Mouse (Mus musculus): ENCODE data around the gene Acod1. TPM values are rescaled to one million over a fixed set of nuclear protein-coding genes. Genes with fewer than 3 reads are reported as not detected.

The Acod1 gene
- polyA plus RNA-seq, 1 experiment from 2014 or later: not detected

GRCm38 (mm10) chr14:103098213-103098586, 51.4 kb downstream of the Acod1 start:
- ATAC-seq: no peak
- no peak for TF ChIP-seq CTCF (IDR thresholded peaks at IDR 0.05; ENCODE audit: low read depth)
- H3K4me2 ChIP-seq (replicated peaks; ENCODE audit: low read depth): peak overlapping the region; percentile 69
- H3K4me1 ChIP-seq (replicated peaks; ENCODE audit: control insufficient read depth, insufficient read depth, low read length): peaks cover 8% of the 10 kb centered on the region; the same call in 1 of the 2 replicates
- WGBS: 2% methylated on average over 2 of the region's 2 CpGs
- no peaks in the 10 kb centered on the region for H3K9me3 ChIP-seq (ENCODE audit: control insufficient read depth)
- peak overlapping the region; percentile 74 for H3K4me3 ChIP-seq (ENCODE audit: low read depth, low read length)
- H3K27ac ChIP-seq (ENCODE audit: low read depth, low read length): peak overlapping the region; percentile 100
- H3K36me3 ChIP-seq (ENCODE audit: control insufficient read depth, insufficient read depth): peaks cover 4% of the 10 kb centered on the region; the same call in 1 of the 2 replicates
- H3K27me3 ChIP-seq (replicated peaks; ENCODE audit: control insufficient read depth, insufficient read depth, low read length): no peaks in the 10 kb centered on the region
- peak overlapping the region; percentile 97 for H3K9ac ChIP-seq (ENCODE audit: low read depth, low read length)

DNA sequence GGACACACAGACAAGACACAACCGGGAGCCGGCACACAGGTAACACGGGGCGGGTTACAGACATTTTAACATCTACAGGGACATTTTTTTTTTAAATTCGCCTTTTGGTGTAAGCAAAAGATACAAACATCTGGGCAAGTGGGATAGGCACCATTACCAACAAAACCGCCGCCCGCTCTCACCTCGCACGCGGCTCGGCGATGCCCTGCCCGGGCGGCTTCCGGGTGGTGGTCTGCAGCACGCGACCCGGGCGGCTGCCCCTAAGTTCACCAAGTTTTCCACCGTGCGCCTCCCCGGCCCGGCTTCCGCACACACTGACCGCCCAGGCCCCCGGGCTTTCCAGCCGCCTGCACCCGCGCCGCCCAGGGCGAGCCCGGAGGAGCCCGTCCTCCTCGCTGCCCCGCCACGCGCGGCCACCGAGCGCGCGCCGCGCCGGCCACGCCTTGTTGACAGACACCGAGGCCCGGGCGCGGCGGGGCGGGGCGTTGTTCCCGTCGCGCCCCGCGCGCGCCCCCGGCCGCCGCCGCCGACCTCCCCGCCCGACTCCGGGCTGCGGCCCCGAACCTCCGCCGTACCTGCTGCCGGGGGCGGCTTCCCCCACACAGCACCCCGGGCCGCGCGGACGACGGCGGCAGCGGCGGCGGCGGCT, 51.9 kb downstream of the Acod1 start:
- Histone ChIP-seq H3K4me1 (replicated peaks; ENCODE audit: control insufficient read depth, insufficient read depth, low read length) (0 out of 2 replicates have a peak, but pooled peaks cover 8% of the 10 kb centered on the region), H3K9me3 (ENCODE audit: control insufficient read depth) (no peaks in the 10 kb centered on the region), H3K36me3 (ENCODE audit: control insufficient read depth, insufficient read depth) (peaks cover 4% of the 10 kb centered on the region; the same call in 1 of the 2 replicates), H3K4me2 (replicated peaks; ENCODE audit: low read depth) (peak overlapping the region; percentile 69), H3K9ac (ENCODE audit: low read depth, low read length) (peak overlapping the region; percentile 97), H3K27me3 (replicated peaks; ENCODE audit: control insufficient read depth, insufficient read depth, low read length) (no peaks in the 10 kb centered on the region), H3K4me3 (ENCODE audit: low read depth, low read length) (peak overlapping the region; percentile 74), H3K27ac (ENCODE audit: low read depth, low read length) (peak overlapping the region; percentile 100)
- under 1% methylated on average over 68 of the region's 86 CpGs for WGBS
- peak; percentile 75 for ATAC-seq
- no peak for TF ChIP-seq CTCF (IDR thresholded peaks at IDR 0.05; ENCODE audit: low read depth)

DNA sequence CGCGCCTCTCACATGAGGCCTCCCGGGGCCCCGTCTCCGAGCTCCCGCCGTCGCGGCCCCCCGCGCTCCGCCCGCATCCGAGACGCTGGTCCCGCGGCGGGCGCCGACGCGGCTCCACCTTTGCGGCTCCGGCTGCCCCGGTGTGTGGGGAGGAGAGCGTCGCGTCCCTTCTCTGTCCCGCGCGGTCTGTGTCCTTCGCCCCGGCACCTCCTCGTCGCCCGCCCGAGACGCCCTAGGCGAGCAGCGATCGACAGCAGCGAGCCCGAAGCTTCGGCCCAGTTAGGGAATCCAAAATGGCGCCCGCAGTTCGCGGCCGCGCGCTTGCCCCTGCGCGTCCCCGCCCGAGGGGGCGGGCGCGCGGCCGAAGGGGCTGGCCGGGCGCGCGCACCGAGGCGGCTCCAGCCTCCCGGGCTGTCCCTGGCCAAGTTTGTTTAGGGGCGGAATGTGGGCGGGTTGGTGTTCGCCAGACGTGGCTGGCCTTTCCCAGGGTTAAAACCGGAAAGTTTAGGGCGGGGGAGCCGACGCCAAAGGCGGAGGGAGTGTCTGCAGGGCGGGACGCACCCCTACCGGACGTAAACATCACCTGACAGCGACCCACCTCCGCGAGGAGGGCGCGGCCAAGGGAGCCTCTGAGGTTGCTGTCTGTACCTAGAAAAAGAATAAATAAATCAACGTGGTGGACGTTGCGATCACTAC, 52.6 kb downstream of the Acod1 start, which contains the start of gene Fbxl3:
Gene Fbxl3 (minus strand): TSS at position 329 of the 696 bp plus-strand sequence.
- peak; percentile 12 for TF ChIP-seq CTCF (IDR thresholded peaks at IDR 0.05; ENCODE audit: low read depth)
- WGBS: under 1% methylated on average over 88 of the region's 88 CpGs
- H3K36me3 ChIP-seq (ENCODE audit: control insufficient read depth, insufficient read depth): peaks cover 4% of the 10 kb centered on the region; the same call in 1 of the 2 replicates
- H3K4me2 ChIP-seq (replicated peaks; ENCODE audit: low read depth): peak within 1 kb of the TSS; percentile 69
- no peaks in the 10 kb centered on the region for H3K9me3 ChIP-seq (ENCODE audit: control insufficient read depth)
- peak within 1 kb of the TSS; percentile 100 for H3K27ac ChIP-seq (ENCODE audit: low read depth, low read length)
- H3K4me1 ChIP-seq (replicated peaks; ENCODE audit: control insufficient read depth, insufficient read depth, low read length): 0 out of 2 replicates have a peak, but pooled peaks cover 8% of the 10 kb centered on the region
- peak within 1 kb of the TSS; percentile 97 for H3K9ac ChIP-seq (ENCODE audit: low read depth, low read length)
- H3K27me3 ChIP-seq (replicated peaks; ENCODE audit: control insufficient read depth, insufficient read depth, low read length): no peaks in the 10 kb centered on the region
- ATAC-seq: peak; percentile 92
- H3K4me3 ChIP-seq (ENCODE audit: low read depth, low read length): peak within 1 kb of the TSS; percentile 74

DNA sequence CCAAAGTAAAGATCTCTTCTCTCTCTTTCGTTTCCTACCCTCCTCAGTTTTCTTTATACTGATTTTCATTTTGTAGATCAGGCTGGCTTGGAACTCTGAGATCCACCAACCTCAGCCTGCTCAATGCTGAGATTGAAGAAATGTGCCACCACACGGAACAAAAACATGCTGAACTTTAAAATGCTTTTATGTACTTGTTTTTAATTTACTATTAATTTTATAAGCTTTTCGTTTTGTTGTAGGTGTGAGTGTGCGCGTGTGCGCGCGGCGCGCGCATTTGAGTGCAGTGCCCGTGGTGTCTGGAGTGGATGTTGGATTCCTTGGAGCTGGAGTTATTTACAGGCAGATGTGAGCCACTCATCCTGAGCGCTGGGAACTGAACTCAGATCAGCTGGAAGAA, 53.5 kb downstream of the Acod1 start:
- H3K27ac ChIP-seq (ENCODE audit: low read depth, low read length): peak overlapping the region; percentile 100; the same call in 1 of the 2 replicates
- 0 out of 2 replicates have a peak, but pooled peaks cover 8% of the 10 kb centered on the region for H3K4me1 ChIP-seq (replicated peaks; ENCODE audit: control insufficient read depth, insufficient read depth, low read length)
- 75% methylated on average over 13 of the region's 13 CpGs for WGBS
- H3K9ac ChIP-seq (ENCODE audit: low read depth, low read length): no peak overlapping the region
- H3K4me3 ChIP-seq (ENCODE audit: low read depth, low read length): no peak overlapping the region
- peak overlapping the region; percentile 69; the same call in 1 of the 2 replicates for H3K4me2 ChIP-seq (replicated peaks; ENCODE audit: low read depth)
- no peak for TF ChIP-seq CTCF (IDR thresholded peaks at IDR 0.05; ENCODE audit: low read depth)
- no peaks in the 10 kb centered on the region for H3K9me3 ChIP-seq (ENCODE audit: control insufficient read depth)
- ATAC-seq: no peak
- no peaks in the 10 kb centered on the region for H3K27me3 ChIP-seq (replicated peaks; ENCODE audit: control insufficient read depth, insufficient read depth, low read length)
- peaks cover 4% of the 10 kb centered on the region; the same call in 1 of the 2 replicates for H3K36me3 ChIP-seq (ENCODE audit: control insufficient read depth, insufficient read depth)

- H3K27ac ChIP-seq (ENCODE audit: low read depth, low read length): peak overlapping the region; percentile 28; the same call in 1 of the 2 replicates
- 0 out of 2 replicates have a peak, but pooled peaks cover 8% of the 10 kb centered on the region for H3K4me1 ChIP-seq (replicated peaks; ENCODE audit: control insufficient read depth, insufficient read depth, low read length)
- H3K9me3 ChIP-seq (ENCODE audit: control insufficient read depth): no peaks in the 10 kb centered on the region
- peaks cover 2% of the 10 kb centered on the region; the same call in 1 of the 2 replicates for H3K36me3 ChIP-seq (ENCODE audit: control insufficient read depth, insufficient read depth)
- no peak for ATAC-seq
- H3K4me3 ChIP-seq (ENCODE audit: low read depth, low read length): no peak overlapping the region
- 63% methylated on average over 3 of the region's 3 CpGs for WGBS
- no peak overlapping the region for H3K4me2 ChIP-seq (replicated peaks; ENCODE audit: low read depth)
- no peaks in the 10 kb centered on the region for H3K27me3 ChIP-seq (replicated peaks; ENCODE audit: control insufficient read depth, insufficient read depth, low read length)
- TF ChIP-seq CTCF (IDR thresholded peaks at IDR 0.05; ENCODE audit: low read depth): no peak
- no peak overlapping the region for H3K9ac ChIP-seq (ENCODE audit: low read depth, low read length)
These were observed 54.4 kb downstream of the Acod1 start for GRCm38 (mm10) chr14:103101171-103101570.

DNA sequence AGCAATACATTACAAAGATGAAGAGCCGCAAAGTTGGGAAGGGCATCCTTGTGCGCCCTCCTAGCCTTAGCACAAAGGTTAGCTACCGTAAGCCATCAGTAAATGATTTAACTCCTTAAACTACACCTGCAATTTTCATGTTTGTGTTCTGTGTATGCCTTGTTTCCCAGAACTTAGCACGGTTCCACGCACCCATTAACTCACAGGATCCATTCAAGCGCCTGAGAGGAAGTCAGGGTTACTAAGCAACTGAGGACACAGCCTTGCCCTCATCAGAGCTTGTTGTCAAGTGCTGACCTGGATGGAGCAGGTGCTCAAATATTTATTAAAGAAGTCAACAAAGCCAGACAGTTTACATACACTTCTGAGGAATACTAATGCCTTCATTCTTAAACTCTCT, 55.5 kb downstream of the Acod1 start:
- no peak for TF ChIP-seq CTCF (IDR thresholded peaks at IDR 0.05; ENCODE audit: low read depth)
- Histone ChIP-seq H3K4me3 (ENCODE audit: low read depth, low read length) (no peak overlapping the region), H3K9ac (ENCODE audit: low read depth, low read length) (no peak overlapping the region), H3K9me3 (ENCODE audit: control insufficient read depth) (no peaks in the 10 kb centered on the region), H3K27ac (ENCODE audit: low read depth, low read length) (peak overlapping the region; percentile 83), H3K36me3 (ENCODE audit: control insufficient read depth, insufficient read depth) (no peaks in the 10 kb centered on the region), H3K4me1 (replicated peaks; ENCODE audit: control insufficient read depth, insufficient read depth, low read length) (0 out of 2 replicates have a peak, but pooled peaks cover 7% of the 10 kb centered on the region), H3K27me3 (replicated peaks; ENCODE audit: control insufficient read depth, insufficient read depth, low read length) (no peaks in the 10 kb centered on the region), H3K4me2 (replicated peaks; ENCODE audit: low read depth) (no peak overlapping the region; the same call in 1 of the 2 replicates)
- peak; percentile 15; the same call in 1 of the 2 replicates for ATAC-seq
- WGBS: 38% methylated on average over 6 of the region's 6 CpGs
